Mouse (Mus musculus) forebrain, embryonic 12.5 days (tissue): Measurements from ENCODE around the gene Wdr63. TPM values are rescaled to one million over a fixed set of nuclear protein-coding genes. Genes with fewer than 3 reads are reported as not detected.

Source experiments
- ATAC-seq: fragments of 200-750 bp; cut with Nextera tagmentation; 2 replicates; pipeline ENCODE4 v1.8.0; 2017; ENCODE audit warnings: moderate TSS enrichment; ENCODE audit not compliant: low FRiP score
- H3K27ac ChIP-seq: fragments of 300-500 bp; sonication (generic); 2 replicates; pipeline ENCODE4 v1.5.1; 2016; ENCODE audit warnings: mild to moderate bottlenecking
- H3K27me3 ChIP-seq: fragments of 300-500 bp; sonication (generic); 2 replicates; pipeline ENCODE4 v1.6.1; 2016; ENCODE audit warnings: mild to moderate bottlenecking
- H3K36me3 ChIP-seq: fragments of 300-500 bp; sonication (generic); replicated peaks from 2 replicates; pipeline ENCODE4 v1.6.1; 2016; ENCODE audit warnings: mild to moderate bottlenecking
- H3K4me1 ChIP-seq: fragments of 300-500 bp; sonication (generic); 2 replicates; pipeline ENCODE4 v1.6.1; 2016
- H3K4me2 ChIP-seq: fragments of 300-500 bp; sonication (generic); 2 replicates; pipeline ENCODE4 v1.6.1; 2016; ENCODE audit warnings: mild to moderate bottlenecking, moderate library complexity
- H3K4me3 ChIP-seq: fragments of 300-500 bp; sonication (generic); replicated peaks from 2 replicates; pipeline ENCODE4 v1.5.1; 2016; ENCODE audit warnings: mild to moderate bottlenecking
- H3K9ac ChIP-seq: fragments of 300-500 bp; sonication (generic); 2 replicates; pipeline ENCODE4 v1.6.1; 2016; ENCODE audit warnings: mild to moderate bottlenecking
- H3K9me3 ChIP-seq: fragments of 300-500 bp; sonication (generic); 2 replicates; pipeline ENCODE4 v1.6.1; 2016
- WGBS: fragments of 180-500 bp; shearing (Covaris S2); methylation state at CpG from one replicate; pipeline ENCODE4 v1.1.7; 2016; 5-methylcytosine and 5-hydroxymethylcytosine counted together
- polyA plus RNA-seq: library from polyadenylated mRNA; unstranded; fragments of >200 nt; fragmentation: Nextera tagmentation; extraction: Ambion mirVana; gene quantifications from 2 replicates; pipeline ENCODE4 v1.2.1, GENCODE M21; 2016

Wdr63 gene
- polyA plus RNA-seq, 1 experiment from 2014 or later = 0.49 TPM

DNA sequence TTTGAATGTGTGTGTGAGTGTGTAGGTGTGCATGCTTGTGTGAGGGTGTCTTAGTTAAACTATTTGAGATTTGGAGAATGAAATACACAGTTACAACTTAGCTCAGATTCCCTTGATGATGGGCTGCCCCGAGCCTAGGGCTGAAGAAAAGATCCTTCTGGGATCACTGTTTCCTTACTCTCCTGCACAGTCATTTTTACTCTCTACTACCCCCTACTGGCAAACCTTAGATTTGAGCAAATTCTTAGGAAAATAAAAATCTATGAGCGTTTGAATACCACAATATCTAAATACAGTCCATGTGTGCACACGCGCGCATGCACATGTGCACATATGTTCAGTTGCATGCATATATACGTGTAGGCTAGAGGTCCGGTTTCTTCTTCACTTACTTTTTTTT, 35.1 kb downstream of the Wdr63 start:
- Histone ChIP-seq H3K4me3 (no peak overlapping the region), H3K36me3 (no peaks in the 10 kb centered on the region), H3K27me3 (no peaks in the 10 kb centered on the region), H3K4me1 (no peaks in the 10 kb centered on the region), H3K4me2 (no peak overlapping the region), H3K9me3 (no peaks in the 10 kb centered on the region), H3K9ac (no peak overlapping the region), H3K27ac (no peak overlapping the region)
- WGBS = 80% methylated on average over 7 of the region's 7 CpGs
- peak; percentile 39; the same call in 1 of the 2 replicates for ATAC-seq

DNA sequence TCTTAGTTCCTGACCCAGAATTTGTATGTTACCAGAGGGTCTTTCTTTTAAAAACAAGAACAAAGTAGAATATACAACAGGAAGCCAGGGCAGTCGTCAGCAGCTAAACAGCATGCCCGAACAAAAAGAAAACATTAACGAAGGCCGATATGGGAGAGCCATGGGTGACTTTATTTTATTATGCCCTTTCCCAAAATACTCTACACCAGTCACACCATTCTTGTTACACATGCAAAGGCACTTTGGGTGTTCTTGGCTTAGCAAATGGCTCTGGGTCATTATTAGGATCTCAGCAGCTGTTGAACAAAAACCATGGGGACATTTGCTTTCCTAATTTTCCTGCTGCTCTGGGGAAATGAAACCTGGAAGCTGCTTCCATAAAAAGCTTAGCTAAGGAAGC, 38.7 kb downstream of the Wdr63 start:
- H3K27ac ChIP-seq = no peak overlapping the region
- H3K27me3 ChIP-seq = no peaks in the 10 kb centered on the region
- no peak overlapping the region for H3K4me2 ChIP-seq
- 73% methylated on average over 4 of the region's 4 CpGs for WGBS
- ATAC-seq = no peak
- H3K4me3 ChIP-seq = no peak overlapping the region
- no peaks in the 10 kb centered on the region for H3K4me1 ChIP-seq
- no peaks in the 10 kb centered on the region for H3K36me3 ChIP-seq
- no peaks in the 10 kb centered on the region for H3K9me3 ChIP-seq
- H3K9ac ChIP-seq = no peak overlapping the region

DNA sequence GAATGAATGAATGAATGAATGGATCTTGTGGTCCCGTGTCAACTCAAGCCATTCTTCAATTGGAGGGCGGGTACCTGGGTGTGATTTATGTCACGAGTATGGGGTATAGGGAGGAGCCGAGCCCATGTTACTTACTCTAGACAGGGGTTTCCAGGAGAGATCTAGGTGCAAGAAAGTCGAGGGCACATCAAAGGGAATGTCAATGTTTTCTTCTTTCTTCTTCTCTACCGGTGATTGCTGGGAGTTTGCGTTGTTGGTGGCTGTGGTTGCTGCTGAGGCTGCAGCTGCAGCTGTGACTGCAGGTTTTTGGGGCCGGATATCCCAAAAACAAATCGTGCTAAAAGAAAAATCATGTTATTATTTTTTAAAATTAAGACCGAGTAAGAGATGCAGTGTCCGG, 44.8 kb downstream of the Wdr63 start:
- H3K4me3 ChIP-seq = no peak overlapping the region
- no peaks in the 10 kb centered on the region for H3K36me3 ChIP-seq
- no peaks in the 10 kb centered on the region for H3K9me3 ChIP-seq
- no peaks in the 10 kb centered on the region for H3K4me1 ChIP-seq
- no peak overlapping the region for H3K4me2 ChIP-seq
- H3K27ac ChIP-seq = no peak overlapping the region
- no peaks in the 10 kb centered on the region for H3K27me3 ChIP-seq
- WGBS = 89% methylated on average over 11 of the region's 11 CpGs
- no peak overlapping the region for H3K9ac ChIP-seq
- no peak for ATAC-seq

DNA sequence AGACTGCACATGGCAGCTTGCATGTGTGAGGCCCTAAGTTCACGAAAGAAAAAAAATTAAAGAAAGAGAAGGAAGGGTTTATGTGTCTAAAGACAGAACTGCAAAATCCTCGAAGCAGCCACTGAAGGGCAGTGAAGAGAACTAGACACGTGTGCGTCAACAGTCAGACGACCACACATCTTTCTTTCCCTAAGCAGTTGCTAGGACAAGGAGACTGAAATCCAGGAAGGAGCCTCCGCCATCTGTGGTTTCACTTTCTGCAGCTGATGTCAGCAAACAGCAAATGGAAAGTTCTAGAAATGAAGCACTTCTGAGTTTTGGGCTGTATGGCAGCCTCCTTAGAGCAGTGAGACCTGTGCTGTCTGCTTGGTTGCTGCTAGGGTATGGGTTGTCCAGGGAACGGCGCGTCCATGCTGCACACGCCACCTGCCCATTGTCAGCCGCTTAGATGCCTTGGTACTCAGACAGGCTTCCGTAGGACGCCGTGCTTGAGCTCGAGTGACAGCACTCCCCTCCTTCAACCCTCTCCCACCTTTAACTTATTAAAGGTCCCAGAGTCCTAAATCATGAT, 48.5 kb downstream of the Wdr63 start:
- no peak for ATAC-seq
- no peak overlapping the region for H3K27ac ChIP-seq
- no peak overlapping the region for H3K9ac ChIP-seq
- H3K4me1 ChIP-seq = no peaks in the 10 kb centered on the region
- no peaks in the 10 kb centered on the region for H3K36me3 ChIP-seq
- no peaks in the 10 kb centered on the region for H3K9me3 ChIP-seq
- H3K27me3 ChIP-seq = no peaks in the 10 kb centered on the region; the same call in 1 of the 2 replicates
- H3K4me2 ChIP-seq = no peak overlapping the region
- 83% methylated on average over 15 of the region's 15 CpGs for WGBS
- H3K4me3 ChIP-seq = no peak overlapping the region

DNA sequence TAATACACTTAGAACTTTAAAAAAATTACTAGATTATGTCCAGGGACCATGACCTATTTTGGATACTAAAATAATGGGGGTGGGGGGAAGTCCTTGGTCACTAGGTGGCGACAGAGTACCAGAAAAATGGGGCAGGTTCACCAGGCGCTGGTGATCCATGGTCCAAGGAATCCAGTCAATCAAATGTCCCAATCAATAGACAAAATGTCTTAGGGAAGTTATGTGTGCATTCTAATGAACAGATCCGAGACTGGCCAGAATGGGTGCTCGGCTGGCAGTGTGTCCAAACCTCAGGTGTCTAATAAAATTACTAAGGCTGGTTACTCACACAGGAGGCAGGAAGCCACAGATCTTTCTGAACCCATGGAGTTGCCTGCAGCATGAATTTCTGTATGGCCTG, 49.7 kb downstream of the Wdr63 start:
- Histone ChIP-seq H3K27ac (no peak overlapping the region), H3K4me1 (no peaks in the 10 kb centered on the region), H3K4me3 (no peak overlapping the region), H3K9me3 (no peaks in the 10 kb centered on the region), H3K27me3 (no peaks in the 10 kb centered on the region; the same call in 1 of the 2 replicates), H3K36me3 (no peaks in the 10 kb centered on the region), H3K9ac (no peak overlapping the region), H3K4me2 (no peak overlapping the region)
- peak; percentile 67 for ATAC-seq
- 19% methylated on average over 4 of the region's 4 CpGs for WGBS

DNA sequence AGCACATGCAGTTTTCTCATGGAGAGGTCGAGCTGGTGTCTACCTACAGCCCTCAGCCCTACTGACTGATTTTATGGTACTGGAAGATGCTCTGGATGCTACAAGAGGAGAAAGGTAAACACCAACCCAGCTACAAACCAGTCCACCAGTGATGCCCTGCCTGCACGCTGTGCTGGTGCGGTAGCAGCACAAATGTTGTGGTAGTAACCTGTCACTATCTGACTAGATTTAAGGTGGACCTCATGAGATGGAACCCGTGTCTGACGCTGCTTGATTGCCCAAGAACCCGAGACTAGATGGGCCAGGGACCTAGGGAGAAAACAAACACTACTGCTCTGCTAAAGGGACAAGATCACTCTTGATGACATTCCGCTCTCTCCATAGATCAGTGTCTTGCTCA, 50.8 kb downstream of the Wdr63 start:
- H3K9ac ChIP-seq = no peak overlapping the region
- H3K9me3 ChIP-seq = no peaks in the 10 kb centered on the region
- 83% methylated on average over 7 of the region's 7 CpGs for WGBS
- no peaks in the 10 kb centered on the region; the same call in 1 of the 2 replicates for H3K27me3 ChIP-seq
- no peaks in the 10 kb centered on the region for H3K36me3 ChIP-seq
- ATAC-seq = no peak
- H3K4me1 ChIP-seq = no peaks in the 10 kb centered on the region; the same call in 1 of the 2 replicates
- H3K27ac ChIP-seq = no peak overlapping the region
- no peak overlapping the region for H3K4me2 ChIP-seq
- no peak overlapping the region for H3K4me3 ChIP-seq

DNA sequence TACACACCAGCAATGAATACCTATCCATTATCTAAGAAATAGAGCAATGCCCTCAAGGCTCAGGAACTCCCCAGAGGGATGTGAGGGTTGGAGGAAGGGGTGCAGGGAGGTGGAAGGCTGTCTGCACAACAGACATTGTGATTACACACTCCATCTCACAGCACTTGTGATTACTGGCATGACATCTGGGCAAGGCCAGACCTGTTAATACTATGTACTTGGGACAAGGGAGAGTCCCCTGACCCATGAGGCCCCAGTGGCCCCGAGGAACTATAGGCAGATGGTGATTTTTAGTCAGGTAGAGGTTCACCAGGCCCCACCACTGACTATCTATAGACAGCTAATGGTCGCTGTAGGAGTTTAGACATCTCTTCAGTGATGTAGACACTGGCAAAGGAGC, 54.1 kb downstream of the Wdr63 start:
- WGBS = 85% methylated on average over 2 of the region's 2 CpGs
- no peak overlapping the region for H3K9ac ChIP-seq
- no peaks in the 10 kb centered on the region for H3K36me3 ChIP-seq
- peaks cover 2% of the 10 kb centered on the region; the same call in 1 of the 2 replicates for H3K27me3 ChIP-seq
- H3K4me2 ChIP-seq = no peak overlapping the region
- ATAC-seq = no peak
- H3K27ac ChIP-seq = no peak overlapping the region
- H3K4me1 ChIP-seq = peaks cover 11% of the 10 kb centered on the region
- no peak overlapping the region for H3K4me3 ChIP-seq
- no peaks in the 10 kb centered on the region for H3K9me3 ChIP-seq

DNA sequence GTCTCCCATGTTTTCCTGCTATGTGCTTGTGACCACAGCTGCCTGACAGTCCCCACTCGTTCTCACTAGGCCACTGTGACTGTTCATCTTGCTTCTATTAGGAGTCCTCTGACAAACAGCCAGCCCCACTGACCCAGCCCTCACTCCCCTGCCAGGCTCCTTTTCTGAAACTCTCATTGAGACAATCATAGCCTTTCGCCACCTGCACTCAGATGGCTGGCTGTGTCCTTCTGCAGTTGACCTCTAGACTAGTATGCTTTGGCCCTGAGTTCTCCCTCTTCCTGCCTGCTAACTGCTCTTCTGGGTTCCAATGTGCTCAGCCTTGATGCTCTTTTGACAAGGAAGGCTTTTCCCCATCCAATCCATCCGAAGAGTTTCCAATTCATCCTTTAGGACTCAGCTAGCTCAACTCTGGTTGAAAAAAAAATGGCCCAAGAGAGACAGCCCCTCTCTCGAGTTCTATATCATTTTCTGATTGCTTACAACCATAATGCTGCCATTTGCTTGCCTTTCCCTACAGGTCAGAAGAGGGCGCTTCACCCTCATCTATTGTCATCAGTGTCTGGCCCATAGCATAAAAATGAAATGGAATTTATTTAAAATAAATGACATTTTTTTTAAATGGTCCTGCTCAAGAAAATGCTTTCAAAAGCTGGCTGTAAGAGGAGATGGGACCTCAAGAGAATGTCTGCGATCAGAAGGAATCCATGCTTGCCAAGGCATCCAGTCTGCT, 54.7 kb downstream of the Wdr63 start:
- Histone ChIP-seq H3K4me2 (no peak overlapping the region), H3K9ac (no peak overlapping the region), H3K4me3 (no peak overlapping the region), H3K27ac (no peak overlapping the region), H3K36me3 (no peaks in the 10 kb centered on the region), H3K27me3 (peaks cover 5% of the 10 kb centered on the region; the same call in 1 of the 2 replicates), H3K9me3 (no peaks in the 10 kb centered on the region), H3K4me1 (peaks cover 11% of the 10 kb centered on the region)
- no peak for ATAC-seq
- WGBS = 70% methylated on average over 6 of the region's 6 CpGs

DNA sequence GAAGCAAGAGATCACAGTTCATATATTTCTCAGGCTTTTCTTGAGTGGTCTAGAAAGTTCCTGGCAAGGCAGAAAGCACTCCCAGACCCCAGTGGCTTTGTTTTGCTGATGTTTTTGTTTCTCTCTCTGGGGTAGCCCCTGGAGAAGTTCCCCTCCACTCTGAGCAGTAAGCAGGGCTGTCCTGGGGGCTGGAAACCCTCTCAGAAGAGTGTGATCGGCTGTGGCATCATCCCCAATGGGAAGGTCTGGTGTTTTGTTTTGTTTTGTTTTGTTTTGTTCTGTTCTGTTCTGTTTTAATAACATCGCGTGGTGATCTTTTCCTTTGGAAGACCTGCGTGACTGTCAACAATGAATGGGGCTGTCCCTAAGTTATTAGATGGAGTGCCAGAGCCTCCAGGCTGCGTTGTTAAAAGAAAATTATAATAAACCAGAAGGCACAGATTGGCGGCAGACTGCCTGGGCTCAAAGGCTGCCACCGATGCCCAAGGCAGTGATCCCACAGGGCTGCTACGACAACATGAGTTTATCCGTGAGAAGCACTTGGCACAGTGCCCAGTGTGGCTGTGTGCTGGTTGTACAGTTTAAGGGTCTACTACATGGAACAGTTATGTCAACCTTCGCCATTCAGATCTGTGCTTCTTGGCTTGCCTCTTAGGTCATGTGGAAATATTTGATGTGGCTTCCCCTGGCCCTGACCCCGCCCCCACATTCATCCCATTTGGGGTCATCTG, 56.5 kb downstream of the Wdr63 start:
- ATAC-seq = peak; percentile 87
- Histone ChIP-seq H3K27me3 (peaks cover 8% of the 10 kb centered on the region; the same call in 1 of the 2 replicates), H3K4me3 (no peak overlapping the region), H3K36me3 (no peaks in the 10 kb centered on the region), H3K9me3 (no peaks in the 10 kb centered on the region), H3K4me2 (no peak overlapping the region), H3K9ac (no peak overlapping the region), H3K27ac (peak overlapping the region; percentile 0; the same call in 1 of the 2 replicates), H3K4me1 (peaks cover 16% of the 10 kb centered on the region)
- WGBS = 41% methylated on average over 11 of the region's 11 CpGs

DNA sequence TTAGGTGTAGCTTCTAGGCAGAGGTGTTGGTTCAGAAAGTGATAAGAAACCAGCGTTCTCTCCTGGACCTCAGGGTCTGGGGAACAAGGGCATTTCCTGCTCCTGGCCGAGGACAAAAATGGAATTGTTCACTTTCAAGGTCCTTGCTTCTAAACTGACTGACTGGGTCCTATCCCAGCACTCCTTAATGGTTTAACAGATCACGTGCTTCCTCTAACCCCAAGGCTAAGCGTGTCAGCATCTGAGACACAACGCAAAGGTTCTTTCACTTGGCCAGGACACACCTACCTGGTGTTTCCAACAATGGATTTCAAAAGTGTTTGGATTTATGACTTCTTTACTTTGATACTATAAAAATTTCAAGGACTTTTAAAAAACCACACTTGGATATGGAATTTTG, 58.0 kb downstream of the Wdr63 start:
- WGBS = 91% methylated on average over 5 of the region's 5 CpGs
- Histone ChIP-seq H3K4me1 (peaks cover 16% of the 10 kb centered on the region), H3K4me3 (no peak overlapping the region), H3K27ac (no peak overlapping the region), H3K9me3 (no peaks in the 10 kb centered on the region), H3K9ac (no peak overlapping the region), H3K36me3 (no peaks in the 10 kb centered on the region), H3K4me2 (no peak overlapping the region), H3K27me3 (peaks cover 8% of the 10 kb centered on the region; the same call in 1 of the 2 replicates)
- ATAC-seq = no peak

DNA sequence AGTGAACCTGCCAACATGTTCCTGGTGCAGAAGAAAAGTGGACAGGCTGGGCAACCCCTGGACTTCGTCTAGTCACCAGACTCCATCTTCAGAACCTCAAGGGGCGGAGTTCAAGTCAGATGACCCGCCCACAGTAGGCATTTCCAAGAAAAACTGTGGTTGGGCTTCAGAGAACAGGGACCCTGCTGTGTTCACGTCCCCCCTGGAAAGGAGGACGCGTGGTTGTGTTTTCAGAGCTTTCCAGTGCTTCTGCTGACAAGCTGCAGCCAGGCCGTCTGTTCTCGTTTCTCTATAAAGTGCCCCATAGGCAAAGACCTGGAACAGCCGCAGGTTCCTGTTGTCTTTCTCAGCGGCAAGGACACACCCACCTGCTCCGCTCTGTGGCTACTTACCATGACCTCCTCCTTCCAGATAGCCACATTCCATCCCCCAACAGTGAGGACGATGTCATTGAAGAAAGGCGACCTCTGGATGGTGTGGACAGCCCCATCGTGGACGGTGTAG, 60.2 kb downstream of the Wdr63 start:
- peaks cover 8% of the 10 kb centered on the region; the same call in 1 of the 2 replicates for H3K27me3 ChIP-seq
- 24% methylated on average over 15 of the region's 15 CpGs for WGBS
- H3K36me3 ChIP-seq = no peaks in the 10 kb centered on the region
- no peak overlapping the region for H3K9ac ChIP-seq
- H3K27ac ChIP-seq = no peak overlapping the region
- no peak overlapping the region for H3K4me2 ChIP-seq
- no peak for ATAC-seq
- peaks cover 16% of the 10 kb centered on the region for H3K4me1 ChIP-seq
- no peak overlapping the region for H3K4me3 ChIP-seq
- no peaks in the 10 kb centered on the region for H3K9me3 ChIP-seq

DNA sequence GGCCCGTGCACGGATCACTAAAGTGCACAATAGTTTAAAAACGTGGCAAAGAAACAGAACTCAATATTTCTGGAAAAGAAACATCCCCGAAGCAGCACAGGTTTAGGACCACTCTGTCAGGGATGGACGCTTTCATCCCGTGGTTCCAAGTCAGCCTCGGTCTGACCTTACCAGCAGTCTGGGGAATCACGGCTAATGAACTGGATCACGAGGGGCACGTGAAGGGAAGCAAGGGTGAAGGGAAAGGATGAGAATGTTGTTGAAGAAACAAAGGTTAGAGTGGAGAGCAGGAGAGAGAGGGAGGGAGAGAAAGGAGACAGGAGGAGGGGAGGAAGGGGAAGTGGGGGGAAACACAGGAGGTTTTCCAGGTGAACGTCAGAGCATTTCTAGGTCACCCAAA, 61.9 kb downstream of the Wdr63 start:
- WGBS = 86% methylated on average over 11 of the region's 11 CpGs
- ATAC-seq = no peak
- no peak overlapping the region for H3K4me3 ChIP-seq
- H3K4me1 ChIP-seq = peaks cover 8% of the 10 kb centered on the region
- no peak overlapping the region for H3K4me2 ChIP-seq
- no peak overlapping the region for H3K9ac ChIP-seq
- H3K9me3 ChIP-seq = no peaks in the 10 kb centered on the region
- H3K27ac ChIP-seq = no peak overlapping the region
- no peaks in the 10 kb centered on the region for H3K36me3 ChIP-seq
- H3K27me3 ChIP-seq = peaks cover 8% of the 10 kb centered on the region; the same call in 1 of the 2 replicates
